Mouse (Mus musculus) thymus, adult 2 months (tissue): ENCODE data around the gene Smarcd1. TPM values are rescaled to one million over a fixed set of nuclear protein-coding genes. Genes with fewer than 3 reads are reported as not detected.
"Not testable (repeated sequence)": the region's sequence is repeated elsewhere in the genome, so short reads cannot be mapped to it uniquely, and the experiment has no call there.

ENCODE experiments used
- DNase-seq: peaks from one replicate; pipeline ENCODE4 v3.0.0; 2021
- H3K27ac ChIP-seq: fragments of 200-500 bp; 2 replicates; pipeline ENCODE4 v1.5.1; 2012; ENCODE audit warnings: low read length, control low read depth; ENCODE audit not compliant: control insufficient read depth, insufficient read depth
- H3K27me3 ChIP-seq: fragments of 200-500 bp; 2 replicates; pipeline ENCODE4 v1.6.1; 2012; ENCODE audit warnings: mild to moderate bottlenecking, low read length, moderate library complexity, mixed read lengths; ENCODE audit not compliant: control insufficient read depth, insufficient read depth
- H3K36me3 ChIP-seq: fragments of 200-500 bp; 2 replicates; pipeline ENCODE4 v1.6.1; 2012; ENCODE audit warnings: mild to moderate bottlenecking, low read length, moderate library complexity; ENCODE audit not compliant: control insufficient read depth, insufficient read depth
- H3K4me1 ChIP-seq: fragments of 200-500 bp; replicated peaks from 2 replicates; pipeline ENCODE4 v1.6.1; 2012; ENCODE audit warnings: low read length; ENCODE audit not compliant: control insufficient read depth, insufficient read depth
- H3K4me3 ChIP-seq: fragments of 200-500 bp; 2 replicates; pipeline ENCODE4 v1.5.1; 2012; ENCODE audit warnings: mild to moderate bottlenecking, low read length, control low read depth, moderate library complexity; ENCODE audit not compliant: control insufficient read depth, insufficient read depth
- CTCF ChIP-seq: fragments of 200-500 bp; IDR thresholded peaks from 2 replicates; pipeline ENCODE4 v1.5.1; 2012; ENCODE audit warnings: mild to moderate bottlenecking, control low read depth, low read length, moderate library complexity, borderline replicate concordance; ENCODE audit not compliant: control insufficient read depth, poor library complexity, insufficient read depth; ENCODE audit errors: extremely low read depth
- POLR2A ChIP-seq: fragments of 200-500 bp; IDR thresholded peaks from 2 replicates; pipeline ENCODE4 v1.6.1; 2012; ENCODE audit warnings: mild to moderate bottlenecking, low read length, control low read depth, moderate library complexity; ENCODE audit not compliant: control insufficient read depth, poor library complexity, insufficient read depth; ENCODE audit errors: extremely low read depth
- WGBS: fragments of 180-500 bp; shearing (Covaris S2); methylation state at CpG from one replicate; pipeline ENCODE4 v1.1.7; 2018; 5-methylcytosine and 5-hydroxymethylcytosine counted together
- polyA plus RNA-seq: library from polyadenylated mRNA; depleted of rRNA; stranded (reverse); fragments of >200 nt; gene quantifications from 2 replicates; pipeline ENCODE4 v1.2.3, GENCODE M21; 2012

Smarcd1 gene
- polyA plus RNA-seq, 1 experiment, result 106 TPM

- no peak for DNase-seq
- peak overlapping the region; percentile 9; the same call in 1 of the 2 replicates for H3K27ac ChIP-seq
- H3K27me3 ChIP-seq, result no peaks in the 10 kb centered on the region
- no peak overlapping the region for H3K4me3 ChIP-seq
- H3K36me3 ChIP-seq, result no peaks in the 10 kb centered on the region
- no peak for TF ChIP-seq POLR2A
- no peak for TF ChIP-seq CTCF
- 64% methylated on average over 11 of the region's 11 CpGs for WGBS
- H3K4me1 ChIP-seq, result peaks cover 10% of the 10 kb centered on the region
These were observed 21.8 kb downstream of the Smarcd1 start for GRCm38 (mm10) chr15:99723515-99724291.

- H3K27me3 ChIP-seq, result no peaks in the 10 kb centered on the region
- no peaks in the 10 kb centered on the region for H3K36me3 ChIP-seq
- peak; percentile 66; the same call in 1 of the 2 replicates for TF ChIP-seq CTCF
- TF ChIP-seq POLR2A, result no peak
- peak overlapping the region; percentile 9; the same call in 1 of the 2 replicates for H3K27ac ChIP-seq
- H3K4me1 ChIP-seq, result peaks cover 10% of the 10 kb centered on the region
- H3K4me3 ChIP-seq, result peak overlapping the region; percentile 20; the same call in 1 of the 2 replicates
- peak; percentile 62 for DNase-seq
- 21% methylated on average over 16 of the region's 16 CpGs for WGBS
These were observed 22.5 kb downstream of the Smarcd1 start for GRCm38 (mm10) chr15:99724292-99725021.

- DNase-seq, result peak; percentile 89
- Histone ChIP-seq H3K27me3 (no peaks in the 10 kb centered on the region), H3K4me3 (peak within 1 kb of the TSS; percentile 66), H3K4me1 (peaks cover 10% of the 10 kb centered on the region), H3K27ac (peak within 1 kb of the TSS; percentile 1), H3K36me3 (no peaks in the 10 kb centered on the region)
- under 1% methylated on average over 68 of the region's 68 CpGs for WGBS
- peak; percentile 91 for TF ChIP-seq CTCF
- TF ChIP-seq POLR2A, result peak; percentile 49; the same call in 1 of the 2 replicates
These were observed 23.6 kb downstream of the Smarcd1 start, which contains the start of gene Cox14 for GRCm38 (mm10) chr15:99725341-99726155. Cox14 (plus strand) TSS chr15:99725618.

GRCm38 (mm10) chr15:99726549-99726948 is 24.6 kb downstream of the Smarcd1 start:
- Histone ChIP-seq H3K36me3 (peaks cover 3% of the 10 kb centered on the region; the same call in 1 of the 2 replicates), H3K27me3 (no peaks in the 10 kb centered on the region), H3K4me1 (peaks cover 10% of the 10 kb centered on the region), H3K27ac (no peak overlapping the region), H3K4me3 (no peak overlapping the region)
- no peak for TF ChIP-seq POLR2A
- 77% methylated on average over 2 of the region's 2 CpGs for WGBS
- DNase-seq, result no peak

GRCm38 (mm10) chr15:99727039-99727438 is 25.1 kb downstream of the Smarcd1 start:
- not testable (repeated sequence) for H3K36me3 ChIP-seq, H3K27ac ChIP-seq, H3K4me3 ChIP-seq, H3K27me3 ChIP-seq, DNase-seq
- WGBS, result 94% methylated on average over 5 of the region's 5 CpGs
- H3K4me1 ChIP-seq, result peaks cover 10% of the 10 kb centered on the region

- H3K27me3 ChIP-seq, result no peaks in the 10 kb centered on the region
- no peak overlapping the region for H3K27ac ChIP-seq
- whole genome bisulfite sequencing, result 97% methylated on average over 12 of the region's 12 CpGs
- TF ChIP-seq POLR2A (no peak), CTCF (no peak)
- no peak for DNase-seq
- peaks cover 10% of the 10 kb centered on the region for H3K4me1 ChIP-seq
- H3K36me3 ChIP-seq, result peaks cover 3% of the 10 kb centered on the region; the same call in 1 of the 2 replicates
- H3K4me3 ChIP-seq, result no peak overlapping the region
These were observed 25.6 kb downstream of the Smarcd1 start for GRCm38 (mm10) chr15:99727525-99727924.
